Mouse (Mus musculus): ENCODE data around the gene Fam186a.
"Not testable (repeated sequence)": the region's sequence is repeated elsewhere in the genome, so short reads cannot be mapped to it uniquely, and the experiment has no call there.

Gene Fam186a

GRCm38 (mm10) chr15:99966961-99967360 is at the start of gene Fam186a:
Gene Fam186a (minus strand): TSS chr15:99967061.
- DNase-seq = no peak

GRCm38 (mm10) chr15:100006180-100006579 is 39.3 kb upstream of the Fam186a start:
- no peak for DNase-seq

- no peak for DNase-seq
Observed at GRCm38 (mm10) chr15:100004677-100005273, 37.9 kb upstream of the Fam186a start.

DNA sequence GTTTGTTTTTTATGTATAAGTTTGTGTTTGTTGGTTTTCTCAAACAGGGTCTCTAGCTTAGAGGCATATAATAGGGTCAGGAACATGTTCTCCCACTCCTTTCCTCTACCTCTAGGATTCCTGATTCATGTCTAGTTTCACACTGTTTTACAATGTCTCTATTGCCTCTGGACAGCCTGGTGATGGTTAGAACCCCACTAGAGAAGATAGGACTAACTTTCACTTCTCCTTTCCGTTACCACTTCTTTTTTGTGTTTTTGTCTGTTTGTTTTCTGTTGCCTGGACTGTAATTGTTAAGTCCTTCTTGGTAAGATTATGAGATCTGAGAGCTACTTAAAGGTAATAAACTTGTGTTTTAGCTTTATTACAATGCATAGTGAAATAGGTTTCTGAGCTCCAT is 32.5 kb upstream of the Fam186a start:
- no peak for DNase-seq

- no peak for DNase-seq
Observed at GRCm38 (mm10) chr15:99997114-99997804, 30.4 kb upstream of the Fam186a start.

GRCm38 (mm10) chr15:99993100-99993499 is 26.2 kb upstream of the Fam186a start:
- DNase-seq = no peak

- DNase-seq = no peak
Observed at GRCm38 (mm10) chr15:99979715-99980114, 12.9 kb upstream of the Fam186a start.

DNA sequence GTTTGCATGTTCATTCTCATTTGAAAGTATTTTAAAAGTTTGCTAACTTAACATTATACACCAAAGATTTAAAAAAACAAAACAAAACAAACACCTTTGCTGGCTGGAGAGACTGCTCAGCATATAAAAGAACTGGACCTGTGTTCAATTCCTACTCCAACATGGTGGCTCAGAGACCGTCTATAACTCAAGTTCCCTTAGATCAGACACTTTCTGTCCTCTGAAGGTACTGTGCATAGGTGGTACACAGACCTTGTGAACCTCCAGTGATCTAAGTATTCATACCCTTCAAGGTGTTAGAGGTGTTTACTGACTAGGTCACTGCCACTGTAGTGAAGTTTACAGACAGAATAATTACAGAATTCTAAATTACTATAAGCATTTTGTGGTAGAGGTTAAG is 12.4 kb upstream of the Fam186a start:
- DNase-seq = no peak

DNA sequence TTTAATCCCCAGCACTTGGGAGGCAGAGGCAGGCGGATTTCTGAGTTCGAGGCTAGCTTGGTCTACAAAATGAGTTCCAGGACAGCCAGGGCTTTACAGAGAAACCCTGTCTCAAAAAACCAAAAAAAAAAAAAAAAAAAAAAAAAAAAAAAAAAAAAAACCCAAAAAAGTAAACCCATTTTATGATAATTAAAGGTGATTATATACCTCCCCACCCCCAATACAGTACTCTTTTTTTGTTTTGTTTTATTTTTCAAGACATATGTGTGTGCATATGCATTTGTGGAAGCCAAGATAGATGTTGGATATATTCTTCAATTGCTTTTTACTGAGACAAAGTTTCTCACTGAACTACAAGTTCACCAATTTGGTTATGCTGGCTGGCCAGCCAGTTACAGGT is 9.3 kb upstream of the Fam186a start:
- DNase-seq = not testable (repeated sequence)

GRCm38 (mm10) chr15:99974476-99975220 is 7.8 kb upstream of the Fam186a start:
- no peak for DNase-seq

- DNase-seq = peak; percentile 86
Observed at GRCm38 (mm10) chr15:99972989-99973911, 6.4 kb upstream of the Fam186a start.

- peak; percentile 98 for DNase-seq
Observed at GRCm38 (mm10) chr15:99972361-99972988, 5.6 kb upstream of the Fam186a start.

- DNase-seq = peak; percentile 16
Observed at GRCm38 (mm10) chr15:99970606-99971005, 3.7 kb upstream of the Fam186a start.

DNA sequence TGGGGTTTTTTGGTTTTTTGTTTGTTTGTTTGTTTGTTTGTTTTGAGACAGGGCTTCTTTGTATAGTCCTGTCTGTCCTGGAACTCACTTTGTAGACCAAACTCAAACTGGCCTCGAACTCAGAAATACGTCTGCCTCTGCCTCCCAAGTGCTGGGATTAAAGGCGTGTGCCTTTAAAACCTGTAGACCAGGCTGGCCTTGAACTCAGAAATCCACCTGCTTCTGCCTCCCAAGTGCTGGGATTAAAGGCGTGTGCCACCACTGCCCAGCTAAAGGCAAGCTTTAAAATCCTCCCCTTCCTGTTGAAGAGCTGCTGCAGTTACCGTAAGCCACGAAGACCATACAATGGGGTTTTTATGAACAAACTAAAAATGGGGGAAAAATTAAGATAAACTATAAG is 2.9 kb upstream of the Fam186a start, which contains the start of gene Larp4:
TSS of gene Larp4 (plus strand) at position 301 of the 400 bp plus-strand sequence.
- not testable (repeated sequence) for DNase-seq

GRCm38 (mm10) chr15:99965103-99965775 is 1.6 kb downstream of the Fam186a start:
- no peak for DNase-seq

DNA sequence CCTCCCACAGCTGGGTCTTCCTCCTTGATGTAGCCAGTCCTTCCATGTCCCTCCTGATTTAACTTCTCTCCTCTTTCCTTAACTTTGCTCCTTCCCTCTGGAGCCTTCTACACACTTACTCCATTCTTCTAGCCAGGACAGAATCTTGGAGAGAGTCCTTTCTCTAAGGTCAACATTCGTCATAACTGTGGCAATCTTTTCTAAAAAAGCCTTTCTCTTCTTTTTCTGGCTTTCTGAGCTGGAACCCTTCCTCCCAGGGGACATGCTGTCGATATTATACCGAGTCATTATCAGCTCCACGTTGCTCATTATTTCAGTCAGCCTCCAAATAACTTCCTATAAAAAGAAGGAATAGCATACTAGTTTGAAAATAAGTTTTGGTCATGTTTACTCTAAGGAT is 11.5 kb downstream of the Fam186a start:
- no peak for DNase-seq

- no peak for DNase-seq
Observed at GRCm38 (mm10) chr15:99940970-99941630, 25.8 kb downstream of the Fam186a start.

DNA sequence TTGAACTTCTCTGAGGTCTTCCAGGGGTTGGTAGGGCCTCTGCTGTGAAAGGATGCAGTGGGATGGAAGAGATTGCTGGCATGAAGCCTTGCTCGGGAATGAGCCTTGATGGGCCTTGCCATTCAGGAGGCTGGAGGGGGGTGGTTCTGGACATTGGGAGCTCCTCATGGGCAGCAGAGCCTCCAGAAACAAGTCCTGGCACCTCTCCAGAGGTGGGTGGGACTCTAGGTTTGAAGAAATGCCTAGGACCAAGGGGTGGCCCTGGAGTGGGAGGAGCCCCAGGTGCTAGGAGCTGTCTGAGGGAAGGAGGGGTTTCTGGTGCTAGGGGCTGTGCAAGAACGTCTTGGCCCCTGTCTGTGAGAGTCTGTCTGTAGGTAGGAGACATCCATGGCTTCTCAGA is 26.4 kb downstream of the Fam186a start:
- peak; percentile 19 for DNase-seq

GRCm38 (mm10) chr15:99937841-99938240 is 29.0 kb downstream of the Fam186a start:
- no peak for DNase-seq

- no peak for DNase-seq
Observed at GRCm38 (mm10) chr15:99936659-99937058, 30.2 kb downstream of the Fam186a start.

- no peak for DNase-seq
Observed at GRCm38 (mm10) chr15:99934501-99934900, 32.4 kb downstream of the Fam186a start.
